Mouse (Mus musculus) embryo, embryonic 10 days (tissue): ENCODE measurements around the gene Pglyrp1.
"Not testable (repeated sequence)": the region's sequence is repeated elsewhere in the genome, so short reads cannot be mapped to it uniquely, and the experiment has no call there.

ENCODE experiments used
- DNase-seq: peaks from one replicate; pipeline ENCODE4 v3.0.0-alpha.2; 2015; ENCODE audit warnings: low spot score

Pglyrp1 gene

DNA sequence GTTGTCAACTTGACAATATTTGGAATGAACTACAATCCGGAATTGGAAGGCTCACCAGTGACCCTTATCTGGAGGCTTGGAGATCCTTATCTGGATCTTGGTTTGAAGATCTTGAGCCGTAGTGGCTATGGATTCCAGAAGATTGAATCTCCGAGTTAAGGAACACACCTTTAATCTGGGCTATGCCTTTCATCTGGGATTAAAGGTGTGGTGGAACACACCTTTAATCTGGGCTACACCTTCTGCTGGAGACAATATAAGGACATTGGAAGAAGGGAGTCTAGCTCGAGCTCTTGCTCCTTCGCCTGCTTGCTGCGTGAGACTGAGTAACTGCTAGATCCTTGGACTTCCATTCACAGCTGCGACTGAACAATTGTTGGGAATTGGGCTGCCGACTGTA is at the start of gene Pglyrp1:
TSS of gene Pglyrp1 (plus strand) at position 301 of the 400 bp plus-strand sequence.
- not testable (repeated sequence) for DNase-seq

GRCm38 (mm10) chr7:18821507-18821906 is 49.6 kb upstream of the Pglyrp1 start, which contains the start of gene Psg17:
Psg17 (minus strand) TSS chr7:18821607.
- DNase-seq: no peak

DNA sequence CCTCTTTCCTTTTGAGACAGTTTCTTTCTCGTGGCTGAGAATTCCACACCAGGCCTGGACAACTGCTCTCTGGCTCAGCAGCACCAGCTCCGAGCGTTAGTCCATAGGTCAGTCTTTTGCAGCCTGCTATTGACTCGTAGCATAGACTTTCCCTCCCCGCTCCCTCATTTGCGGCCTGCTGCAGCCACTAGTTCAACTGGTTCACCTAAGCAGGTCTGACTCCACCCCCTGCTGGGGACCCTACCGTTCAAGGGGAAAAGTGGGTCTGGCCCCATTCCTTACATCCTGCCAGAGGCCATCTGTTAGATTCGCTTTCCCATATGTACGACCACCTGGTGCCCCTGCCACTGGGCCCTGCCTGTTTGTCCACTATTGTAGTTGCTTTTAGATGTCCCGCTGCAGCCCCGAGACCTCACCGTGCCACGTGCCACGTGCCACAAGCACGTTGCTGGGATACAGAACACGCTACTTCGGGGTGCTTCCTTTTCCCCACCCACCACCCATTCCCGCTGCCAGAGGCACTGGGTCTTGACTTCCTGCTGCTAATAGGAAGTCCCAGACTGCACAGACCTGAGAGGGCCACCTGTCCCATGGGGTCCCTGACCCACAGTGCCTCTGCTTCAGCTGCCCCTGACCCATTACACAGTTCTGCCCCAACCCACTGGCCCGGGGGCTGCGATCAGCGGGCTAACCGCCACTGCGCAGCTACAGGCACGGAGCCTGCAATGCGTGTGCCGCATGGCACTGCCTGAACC is 43.2 kb upstream of the Pglyrp1 start:
- no peak for DNase-seq

DNA sequence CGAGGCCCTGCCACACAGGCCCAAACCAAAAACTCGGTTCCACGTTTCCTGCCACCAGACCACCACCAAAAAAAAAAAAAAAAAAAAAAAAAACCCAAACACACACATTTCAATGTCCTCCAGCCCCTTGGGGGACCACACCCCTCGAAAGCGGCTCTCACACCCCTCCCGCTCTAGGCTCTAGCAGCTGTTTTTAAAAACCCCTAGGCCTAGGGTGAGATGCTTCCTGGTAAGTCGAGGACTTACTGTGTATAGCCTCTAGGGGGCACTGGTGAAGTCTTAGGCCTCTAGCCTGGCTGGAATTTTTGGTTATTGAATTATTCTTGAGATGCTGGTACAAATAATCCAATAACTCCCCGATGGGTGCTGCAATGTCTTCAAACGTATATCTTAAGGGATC is 42.5 kb upstream of the Pglyrp1 start:
- peak; percentile 36 for DNase-seq

DNA sequence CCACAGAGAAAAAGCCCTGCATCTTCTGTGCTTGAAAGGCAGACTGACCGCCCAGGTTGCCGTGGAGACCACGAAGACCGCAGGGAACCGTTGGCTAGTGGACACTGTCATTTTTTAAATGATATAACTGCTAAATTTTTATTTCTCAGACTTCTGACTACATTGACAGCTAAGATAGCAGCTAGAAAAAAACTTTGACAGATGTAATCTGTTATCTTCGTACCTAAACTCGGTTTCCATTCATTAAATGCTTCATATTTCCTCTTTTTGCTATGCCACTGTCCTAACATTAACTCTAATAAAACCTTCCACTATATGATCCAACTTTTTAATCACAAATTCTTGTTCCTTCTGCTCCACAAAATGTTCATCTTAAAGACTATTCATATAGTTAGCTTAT is 41.6 kb upstream of the Pglyrp1 start:
- no peak for DNase-seq

GRCm38 (mm10) chr7:18832298-18832697 is 38.8 kb upstream of the Pglyrp1 start:
- DNase-seq: no peak

- no peak for DNase-seq
Observed at GRCm38 (mm10) chr7:18839865-18840264, 31.3 kb upstream of the Pglyrp1 start, which contains the start of gene Mill2. Mill2 (plus strand) TSS chr7:18839966.

GRCm38 (mm10) chr7:18840386-18841173 is 30.6 kb upstream of the Pglyrp1 start:
- peak; percentile 69 for DNase-seq

GRCm38 (mm10) chr7:18841174-18841567 is 30.0 kb upstream of the Pglyrp1 start:
- DNase-seq: no peak

- no peak for DNase-seq
Observed at GRCm38 (mm10) chr7:18844811-18845210, 26.3 kb upstream of the Pglyrp1 start.

DNA sequence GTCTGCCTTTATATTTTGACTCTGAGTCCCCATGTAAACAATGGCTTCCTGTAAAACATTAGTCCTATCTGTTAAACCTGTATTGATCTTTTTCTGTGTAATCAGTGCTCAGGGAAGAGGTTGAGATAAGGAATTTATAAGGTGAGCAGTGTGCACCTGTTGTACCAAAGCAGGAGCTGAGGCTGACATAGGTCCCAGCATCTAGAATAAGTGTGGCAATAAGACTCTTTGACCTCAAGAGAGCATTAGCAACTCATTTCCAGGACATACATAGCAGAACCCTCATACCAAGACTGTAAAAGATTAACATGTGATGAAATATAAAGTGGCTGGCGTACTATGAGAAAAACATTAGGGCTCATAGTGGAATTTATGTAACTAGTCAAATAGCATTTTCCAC is 22.7 kb upstream of the Pglyrp1 start:
- no peak for DNase-seq

DNA sequence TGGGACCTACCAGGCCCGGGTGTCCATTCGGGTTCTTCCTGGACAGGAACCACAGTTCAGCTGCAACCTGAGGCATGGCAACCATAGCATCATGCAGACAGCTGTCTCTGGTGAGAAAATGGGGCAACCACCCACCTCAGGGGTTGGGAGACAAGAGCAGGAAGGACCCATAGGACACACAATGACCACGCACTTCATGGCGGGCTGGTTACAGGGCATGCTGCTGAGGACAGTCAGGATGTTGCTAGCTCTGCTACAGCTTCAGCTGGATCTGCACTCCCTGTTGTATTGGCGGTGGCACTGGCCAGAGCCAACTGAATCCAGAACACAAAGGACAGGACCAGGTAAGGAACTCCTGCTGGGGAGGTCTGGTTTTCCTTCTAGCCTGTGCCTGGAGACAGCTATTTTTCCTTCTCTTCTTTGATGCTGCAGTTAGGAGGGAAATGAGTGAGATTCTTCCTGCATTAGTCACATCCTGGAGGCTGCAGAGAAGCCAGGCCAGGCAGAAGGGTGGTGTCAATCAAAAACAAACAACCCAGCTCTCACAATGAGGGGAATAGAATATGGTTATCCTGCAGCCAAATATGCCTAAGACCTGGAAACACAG is 12.7 kb upstream of the Pglyrp1 start:
- peak; percentile 38 for DNase-seq

GRCm38 (mm10) chr7:18862801-18863200 is 8.3 kb upstream of the Pglyrp1 start:
- no peak for DNase-seq

GRCm38 (mm10) chr7:18868491-18868890 is 2.6 kb upstream of the Pglyrp1 start:
- no peak for DNase-seq

- no peak for DNase-seq
Observed at GRCm38 (mm10) chr7:18872014-18872802, 1.1 kb downstream of the Pglyrp1 start.

DNA sequence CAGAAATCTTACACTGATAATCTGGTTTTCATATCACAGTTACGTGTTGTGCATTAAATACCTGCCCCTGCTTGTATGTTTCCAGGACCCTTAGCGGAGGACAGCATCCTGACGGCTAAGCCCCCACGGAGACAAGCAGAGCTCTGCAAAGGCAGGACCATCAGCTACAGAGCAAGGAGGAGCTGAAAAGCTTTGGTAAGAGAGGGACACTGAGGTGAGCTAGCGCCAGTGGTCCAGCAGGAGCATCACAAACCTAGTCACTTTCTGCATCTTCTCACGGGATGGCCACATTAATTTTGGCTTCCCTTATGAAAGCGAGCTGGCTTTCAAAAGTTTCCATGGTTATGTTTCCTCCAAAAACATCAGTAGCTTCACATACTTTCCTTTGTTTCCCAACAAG is 1.7 kb downstream of the Pglyrp1 start:
- peak; percentile 41 for DNase-seq

GRCm38 (mm10) chr7:18873253-18873652 is 2.1 kb downstream of the Pglyrp1 start:
- DNase-seq: peak; percentile 91

- no peak for DNase-seq
Observed at GRCm38 (mm10) chr7:18875372-18875771, 4.2 kb downstream of the Pglyrp1 start.

GRCm38 (mm10) chr7:18878691-18879090 is 7.6 kb downstream of the Pglyrp1 start:
- no peak for DNase-seq

- DNase-seq: no peak
Observed at GRCm38 (mm10) chr7:18883991-18884744, 13.0 kb downstream of the Pglyrp1 start.

DNA sequence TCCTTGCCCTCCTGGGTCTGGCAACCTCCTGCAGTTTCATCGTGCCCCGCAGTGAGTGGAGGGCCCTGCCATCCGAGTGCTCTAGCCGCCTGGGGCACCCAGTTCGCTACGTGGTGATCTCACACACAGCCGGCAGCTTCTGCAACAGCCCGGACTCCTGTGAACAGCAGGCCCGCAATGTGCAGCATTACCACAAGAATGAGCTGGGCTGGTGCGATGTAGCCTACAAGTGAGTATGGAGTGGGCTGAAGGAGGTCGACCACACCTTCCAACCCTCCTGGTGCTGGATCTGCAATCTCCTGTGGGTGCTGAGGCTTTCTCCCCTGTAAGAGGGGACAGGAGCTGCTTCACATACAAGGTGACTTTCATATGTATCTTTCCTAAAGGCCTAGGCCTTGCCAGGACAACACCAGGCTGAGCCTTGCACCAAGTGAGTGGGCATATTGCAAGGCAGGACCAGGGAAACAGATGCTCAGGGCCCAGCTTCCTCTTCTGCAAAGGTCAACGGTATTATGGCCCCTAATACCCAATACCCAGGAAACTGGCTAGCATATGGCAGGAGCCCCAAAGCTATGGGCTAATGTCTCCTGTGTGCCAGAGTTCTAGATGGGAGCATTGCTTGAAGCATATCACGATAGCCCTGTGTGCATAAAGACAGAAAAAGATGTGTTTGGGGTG is 13.8 kb downstream of the Pglyrp1 start:
- no peak for DNase-seq
